In genomic region chr1:118642296-118642999, GRCm38 (mm10) we compare ENCODE assay signal across 21 mouse cellular contexts. TPM values are rescaled to one million over a fixed set of nuclear protein-coding genes. Genes with fewer than 3 reads are reported as not detected.
DNase-seq lines count a peak whose midpoint lies in the region; ATAC-seq and TF ChIP-seq lines count a peak whose summit lies in the region.
"Had no signal": no experiment of that assay in that cellular context is flagged by ENCODE, and none has a peak within 500 bp of the region (broad histone marks: within the 10 kb centered on the region; RNA-seq: fewer than 3 reads in every experiment).

No protein-coding gene starts in this region.

- no peak for ATAC-seq in kidney, postnatal 0 days (replicated peaks; ENCODE audit: low FRiP score, low read depth)
- ATAC-seq: activated CD4-positive, CD25-positive, alpha-beta regulatory T cell, adult 4 months; CD4-positive, CD25-positive, alpha-beta regulatory T cell, adult 4 months; forebrain, embryonic 14.5 days; forebrain, postnatal 0 days had no signal

- peak overlapping the region; percentile 19; the same call in 1 of the 2 replicates for H3K27ac ChIP-seq in kidney, postnatal 0 days
- peak overlapping the region; percentile 96 for H3K27ac ChIP-seq in ES-Bruce4 (ENCODE audit: insufficient read depth, low read length)
- peak overlapping the region; percentile 85 for H3K27ac ChIP-seq in ES-E14 (ENCODE audit: insufficient read depth, low read depth, low read length, poor library complexity, severe bottlenecking)
- H3K27ac ChIP-seq: embryonic facial prominence, embryonic 12.5 days; embryonic facial prominence, embryonic 15.5 days; hindbrain, embryonic 12.5 days; hindbrain, embryonic 15.5 days had no signal

- H3K4me1 ChIP-seq in kidney, postnatal 0 days (replicated peaks; ENCODE audit: insufficient read depth, low read length), result no peaks in the 10 kb centered on the region
- H3K4me1 ChIP-seq in ES-Bruce4 (ENCODE audit: control insufficient read depth, insufficient read depth, low read length) (peaks cover 5% of the 10 kb centered on the region), ES-E14 (ENCODE audit: control insufficient read depth in 2 of 2, insufficient read depth in 2 of 2, low read length in 2 of 2, poor library complexity in 1 of 2) (peaks cover 7 to 34% of the 10 kb centered on the region in 2 experiments)
- H3K4me1 ChIP-seq: embryonic facial prominence, embryonic 12.5 days; embryonic facial prominence, embryonic 15.5 days; hindbrain, embryonic 12.5 days; hindbrain, embryonic 15.5 days had no signal

- no peaks in the 10 kb centered on the region for H3K27me3 ChIP-seq in kidney, postnatal 0 days (ENCODE audit: insufficient read depth, low read length)
- no peaks in the 10 kb centered on the region for H3K27me3 ChIP-seq in ES-Bruce4 (ENCODE audit: control insufficient read depth, insufficient read depth, low read length, poor library complexity, severe bottlenecking)
- H3K27me3 ChIP-seq: embryonic facial prominence, embryonic 12.5 days; embryonic facial prominence, embryonic 15.5 days; hindbrain, embryonic 12.5 days; hindbrain, embryonic 15.5 days; Patski had no signal

- TF ChIP-seq POLR2A in ES-Bruce4 (IDR thresholded peaks at IDR 0.05; ENCODE audit: insufficient read depth, low read length), result no peak

- no peak overlapping the region for H3K9ac ChIP-seq in kidney, postnatal 0 days (ENCODE audit: low read depth, low read length)
- no peak overlapping the region for H3K9ac ChIP-seq in ES-Bruce4 (ENCODE audit: low read depth, poor library complexity, severe bottlenecking)
- no peak overlapping the region; the same call in 1 of the 2 replicates for H3K9ac ChIP-seq in ES-E14 (ENCODE audit: insufficient read depth, low read depth, low read length, poor library complexity, severe bottlenecking)
- H3K9ac ChIP-seq: embryonic facial prominence, embryonic 12.5 days; embryonic facial prominence, embryonic 15.5 days; forebrain, postnatal 0 days; hindbrain, embryonic 12.5 days; hindbrain, embryonic 15.5 days had no signal

- peaks cover 6% of the 10 kb centered on the region; the same call in 1 of the 2 replicates for H3K36me3 ChIP-seq in kidney, postnatal 0 days (ENCODE audit: insufficient read depth, low read length)
- H3K36me3 ChIP-seq in ES-Bruce4 (ENCODE audit: control insufficient read depth, insufficient read depth, low read length, poor library complexity, severe bottlenecking), result peaks cover 17% of the 10 kb centered on the region
- H3K36me3 ChIP-seq in ES-E14 (ENCODE audit: control insufficient read depth, insufficient read depth, low read length, poor library complexity, severe bottlenecking), result peaks cover 4% of the 10 kb centered on the region; the same call in 1 of the 2 replicates
- H3K36me3 ChIP-seq: embryonic facial prominence, embryonic 12.5 days; embryonic facial prominence, embryonic 15.5 days; hindbrain, embryonic 12.5 days; hindbrain, embryonic 15.5 days had no signal

- H3K4me3 ChIP-seq in kidney, postnatal 0 days (replicated peaks; ENCODE audit: low read depth, low read length), result no peak overlapping the region
- H3K4me3 ChIP-seq in ES-Bruce4 (ENCODE audit: low read depth, low read length), result no peak overlapping the region
- 0 out of 4 replicates have a peak overlapping the region, but pooled peaks of 1 of the 2 experiments have one; percentile 8 for H3K4me3 ChIP-seq in ES-E14 (ENCODE audit: insufficient read depth in 1 of 2, low read depth in 1 of 2, low read length in 2 of 2, poor library complexity in 1 of 2, severe bottlenecking in 1 of 2)
- H3K4me3 ChIP-seq: embryonic facial prominence, embryonic 12.5 days; embryonic facial prominence, embryonic 15.5 days; hindbrain, embryonic 12.5 days; hindbrain, embryonic 15.5 days had no signal

- peak; percentile 95 for TF ChIP-seq EP300 in ES-Bruce4 (IDR thresholded peaks at IDR 0.05; ENCODE audit: insufficient read depth, low read depth, low read length)

- H3K4me2 ChIP-seq in kidney, postnatal 0 days (ENCODE audit: low read length), result no peak overlapping the region
- H3K4me2 ChIP-seq: embryonic facial prominence, embryonic 12.5 days; embryonic facial prominence, embryonic 15.5 days; heart, embryonic 11.5 days; hindbrain, embryonic 12.5 days; hindbrain, embryonic 15.5 days had no signal

- in situ Hi-C loops in ES-E14 (cut with MboI; ENCODE audit: low sequenced_read_pairs in 2 of 2, unreplicated experiment in 2 of 2), result loop anchor here in 1 of 2 experiments (25.0 kb wide), 1 partner anchor 420 kb away; the partner anchor contains the start of gene Gli2

- no peak for DNase-seq in kidney, postnatal 0 days (ENCODE audit: low spot score)
- DNase-seq in kidney, postnatal 4 days, result no peak
- no peak for DNase-seq in ES-E14 (ENCODE audit: low read depth, low spot score)
- no peak for DNase-seq in right cerebral cortex, postnatal 14 days
- DNase-seq in layer of hippocampus, adult 11-12 months (ENCODE audit: low spot score), result no peak
- DNase-seq: cerebellum, adult 18-20 months; cerebellum, adult 9-10 months; cerebellum, postnatal 14 days; forebrain, postnatal 0 days; gastrocnemius, postnatal 10 days; heart, adult 11 months had no signal

- 66% methylated on average over 2 of the region's 2 CpGs for WGBS in kidney, postnatal 0 days

- no peak for TF ChIP-seq CTCF in kidney, postnatal 0 days (IDR thresholded peaks at IDR 0.05; ENCODE audit: low read depth)
- TF ChIP-seq CTCF in ES-Bruce4 (IDR thresholded peaks at IDR 0.05; ENCODE audit: low read depth, low read length), result no peak

- H3K9me3 ChIP-seq in kidney, postnatal 0 days (replicated peaks; ENCODE audit: low read length), result no peaks in the 10 kb centered on the region
- H3K9me3 ChIP-seq in ES-Bruce4 (replicated peaks; ENCODE audit: control insufficient read depth, insufficient read depth, low read length, poor library complexity, severe bottlenecking) (no peaks in the 10 kb centered on the region; the same call in 1 of the 2 replicates), ES-E14 (ENCODE audit: control insufficient read depth, insufficient read depth, low read depth, low read length) (no peaks in the 10 kb centered on the region)
- H3K9me3 ChIP-seq: embryonic facial prominence, embryonic 12.5 days; embryonic facial prominence, embryonic 15.5 days; hindbrain, embryonic 12.5 days; hindbrain, embryonic 15.5 days had no signal

TF ChIP-seq in ES-E14, 5 proteins besides CTCF, POLR2A, EP300 and RAD21:
- TF ChIP-seq CHD2 (IDR thresholded peaks at IDR 0.05; ENCODE audit: low read depth, low read length) (no peak), ZNF384 (IDR thresholded peaks at IDR 0.05; ENCODE audit: low read depth, low read length) (no peak), MAFK (IDR thresholded peaks at IDR 0.05; ENCODE audit: insufficient read depth, low read depth, low read length) (no peak), HCFC1 (IDR thresholded peaks at IDR 0.05; ENCODE audit: borderline replicate concordance, insufficient read depth, low read length) (no peak), ZC3H11A (IDR thresholded peaks at IDR 0.05; ENCODE audit: borderline replicate concordance, low read depth, low read length) (no peak)

RNA-seq across cellular contexts. Expression of gene Tfcp2l1, which starts 14.7 kb away (rescaled TPM):
- 35.6 and 38.6 TPM in 2 replicates for polyA plus RNA-seq in kidney, postnatal 0 days (2015; fragmentation: Nextera tagmentation; extraction: Ambion mirVana)
- polyA plus RNA-seq in ES-Bruce4 (2011; ENCODE audit: insufficient read depth, insufficient read length, low read depth, missing spikeins), result 110 and 113 TPM in 2 replicates
- total RNA-seq in ES-E14 (2012; rRNA removed), result 36.0 and 42.3 TPM in 2 replicates

Comparison
In these comparisons a context has a peak if more than half of its experiments do, and no peak if none do; other contexts are left out.
1. H3K27ac ChIP-seq: peak in every context shown above with its lines; median percentile 96 in ES-Bruce4; 85 in ES-E14; 19 in kidney, postnatal 0 days.